Mouse (Mus musculus) splenic B cell, adult 2 months (primary cell): ENCODE measurements around the gene Dennd4c.

Source experiments
- DNase-seq: peaks from one replicate; pipeline ENCODE4 v3.0.0-alpha.2; 2011; ENCODE audit warnings: low read depth, low spot score
- H3K27me3 ChIP-seq: 2 replicates; pipeline ENCODE4 v1.6.1; 2012; ENCODE audit warnings: mild to moderate bottlenecking, low read length, moderate library complexity, mixed read lengths; ENCODE audit not compliant: control insufficient read depth, poor library complexity, insufficient read depth, severe bottlenecking
- H3K36me3 ChIP-seq: 2 replicates; pipeline ENCODE4 v1.6.1; 2012; ENCODE audit warnings: mild to moderate bottlenecking, low read length, moderate library complexity, mixed read lengths; ENCODE audit not compliant: control insufficient read depth, poor library complexity, insufficient read depth, severe bottlenecking

Dennd4c gene

GRCm38 (mm10) chr4:86886160-86886878 lies 138.0 kb downstream of the Dennd4c start:
- H3K36me3 ChIP-seq = no peaks in the 10 kb centered on the region
- peak; percentile 48 for DNase-seq

GRCm38 (mm10) chr4:86887879-86888278 lies 139.5 kb downstream of the Dennd4c start:
- DNase-seq = peak; percentile 32
- Histone ChIP-seq H3K36me3 (no peaks in the 10 kb centered on the region), H3K27me3 (no peaks in the 10 kb centered on the region)

More at GRCm38 (mm10) chr4:86886160-86886878, 138.0 kb downstream of the Dennd4c start:
- H3K27me3 ChIP-seq = no peaks in the 10 kb centered on the region

GRCm38 (mm10) chr4:86897411-86897810 lies 149.1 kb downstream of the Dennd4c start:
- DNase-seq = no peak
- no peaks in the 10 kb centered on the region for H3K36me3 ChIP-seq
- H3K27me3 ChIP-seq = no peaks in the 10 kb centered on the region

GRCm38 (mm10) chr4:86898791-86899474 lies 150.6 kb downstream of the Dennd4c start:
- no peaks in the 10 kb centered on the region for H3K27me3 ChIP-seq
- no peaks in the 10 kb centered on the region for H3K36me3 ChIP-seq
- no peak for DNase-seq
